Mouse (Mus musculus) cortical plate, adult 2 months (tissue): ENCODE measurements at regions not wholly inside any gene's neighbourhood (a gene's known extent, or its start where the extent isn't known, plus 50 kb on each side); places are given as distances from the start of the nearest gene placed in this dataset.

ENCODE experiments used
- CTCF ChIP-seq: fragments of 200-500 bp; IDR thresholded peaks from 2 replicates; pipeline ENCODE4 v1.5.1; 2011; ENCODE audit warnings: mild to moderate bottlenecking, control low read depth, low read length; ENCODE audit not compliant: insufficient read depth; ENCODE audit errors: extremely low read depth
- POLR2A ChIP-seq: fragments of 200-500 bp; IDR thresholded peaks from 2 replicates; pipeline ENCODE4 v1.6.1; 2011; ENCODE audit warnings: mild to moderate bottlenecking, low read length, control low read depth; ENCODE audit not compliant: insufficient read depth; ENCODE audit errors: extremely low read depth

DNA sequence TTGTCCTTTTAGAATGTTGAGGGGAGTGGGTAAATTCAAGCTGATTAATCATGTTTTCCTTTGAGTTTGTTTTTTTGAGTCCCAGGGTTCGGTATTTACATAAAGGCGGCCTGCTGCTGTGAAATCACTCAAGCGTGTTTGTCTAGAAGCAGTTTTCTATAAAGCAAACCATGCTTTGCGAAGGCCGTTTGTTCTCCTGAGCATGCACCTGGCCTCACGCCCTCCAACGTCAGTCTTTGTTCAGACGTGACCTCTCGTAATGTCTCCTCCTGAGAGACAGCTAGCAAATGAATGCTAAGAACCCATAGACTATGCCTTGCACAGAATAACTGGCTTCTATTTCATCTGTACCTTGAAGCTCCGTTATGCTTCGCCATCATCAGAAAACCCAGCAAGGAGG is 92.8 kb upstream of the Kcnk2 start:
- TF ChIP-seq POLR2A = no peak
- TF ChIP-seq CTCF = no peak
